Mouse (Mus musculus) bone marrow macrophage, adult 2 months (primary cell): ENCODE measurements around the gene Rab27a.

Source experiments
- CTCF ChIP-seq: IDR thresholded peaks from 2 replicates; pipeline ENCODE4 v1.5.1; 2012; ENCODE audit warnings: low read depth, mild to moderate bottlenecking, low read length, moderate library complexity
- POLR2A ChIP-seq: IDR thresholded peaks from 2 replicates; pipeline ENCODE4 v1.6.1; 2012; ENCODE audit warnings: mild to moderate bottlenecking, low read depth, low read length, borderline replicate concordance

- no peak for TF ChIP-seq CTCF
- no peak for TF ChIP-seq POLR2A
Measured at GRCm38 (mm10) chr9:73067086-73067485, 22.4 kb downstream of the Rab27a start.
